Comparison of ENCODE assay signal across 7 mouse cellular contexts in the genomic region with DNA sequence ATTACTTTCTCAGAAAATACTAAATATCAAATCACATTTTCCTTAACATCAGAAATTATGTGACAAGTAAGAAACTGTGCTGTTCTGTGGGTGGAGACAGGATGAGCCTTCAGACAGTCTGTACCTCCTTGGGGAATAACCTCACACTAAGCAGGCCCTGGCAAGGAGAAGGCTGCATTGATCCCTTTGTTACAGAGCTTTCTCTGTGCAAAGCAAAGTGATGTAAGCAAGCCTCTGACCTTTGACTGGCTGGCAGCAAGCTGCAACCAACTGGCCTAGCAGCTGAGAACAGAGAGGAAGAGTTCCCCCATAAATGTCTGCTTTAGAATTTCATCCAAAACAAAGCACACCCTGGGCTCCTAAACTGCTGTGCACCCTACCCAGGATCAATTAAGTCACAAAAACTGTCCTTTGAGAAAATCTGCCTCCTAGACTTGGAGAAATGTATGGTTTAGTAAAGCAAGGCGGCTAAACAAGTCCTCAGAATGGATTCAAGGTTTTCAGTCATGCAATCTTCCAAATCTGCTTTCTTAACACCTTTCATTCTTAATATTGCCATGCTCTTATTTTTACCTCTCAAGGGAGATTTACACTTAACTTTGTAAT. TPM values are rescaled to one million over a fixed set of nuclear protein-coding genes. Genes with fewer than 3 reads are reported as not detected.
DNase-seq lines count a peak whose midpoint lies in the region; ATAC-seq and TF ChIP-seq lines count a peak whose summit lies in the region.

No protein-coding gene starts in this region.

- H3K9me3 ChIP-seq in neural tube, embryonic 15.5 days (replicated peaks) = no peaks in the 10 kb centered on the region
- no peaks in the 10 kb centered on the region for H3K9me3 ChIP-seq in forebrain, embryonic 13.5 days (replicated peaks)
- no peaks in the 10 kb centered on the region for H3K9me3 ChIP-seq in lung, postnatal 0 days (ENCODE audit: low read length)

- H3K27ac ChIP-seq in neural tube, embryonic 15.5 days (replicated peaks) = no peak overlapping the region
- no peak overlapping the region for H3K27ac ChIP-seq in forebrain, embryonic 13.5 days
- peak overlapping the region; percentile 42; the same call in 1 of the 2 replicates for H3K27ac ChIP-seq in small intestine, adult 2 months (ENCODE audit: insufficient read depth, low read depth, low read length)
- no peak overlapping the region for H3K27ac ChIP-seq in lung, postnatal 0 days (ENCODE audit: low read length)

- H3K9ac ChIP-seq in neural tube, embryonic 15.5 days (replicated peaks) = no peak overlapping the region
- H3K9ac ChIP-seq in forebrain, embryonic 13.5 days = no peak overlapping the region
- H3K9ac ChIP-seq in lung, postnatal 0 days (replicated peaks; ENCODE audit: low read depth) = no peak overlapping the region

- H3K4me2 ChIP-seq in neural tube, embryonic 15.5 days = no peak overlapping the region
- H3K4me2 ChIP-seq in forebrain, embryonic 13.5 days = no peak overlapping the region
- no peak overlapping the region for H3K4me2 ChIP-seq in lung, postnatal 0 days (replicated peaks; ENCODE audit: low read depth, low read length)

- no peaks in the 10 kb centered on the region for H3K36me3 ChIP-seq in neural tube, embryonic 15.5 days
- H3K36me3 ChIP-seq in forebrain, embryonic 13.5 days (ENCODE audit: poor library complexity, severe bottlenecking) = no peaks in the 10 kb centered on the region
- no peaks in the 10 kb centered on the region for H3K36me3 ChIP-seq in small intestine, adult 2 months (ENCODE audit: control insufficient read depth, insufficient read depth, low read length)
- no peaks in the 10 kb centered on the region for H3K36me3 ChIP-seq in lung, postnatal 0 days (ENCODE audit: insufficient read depth, low read length)

- H3K27me3 ChIP-seq in neural tube, embryonic 15.5 days (replicated peaks) = no peaks in the 10 kb centered on the region
- no peaks in the 10 kb centered on the region for H3K27me3 ChIP-seq in forebrain, embryonic 13.5 days
- no peaks in the 10 kb centered on the region for H3K27me3 ChIP-seq in small intestine, adult 2 months (ENCODE audit: control insufficient read depth, insufficient read depth, low read length)
- no peaks in the 10 kb centered on the region for H3K27me3 ChIP-seq in lung, postnatal 0 days (replicated peaks; ENCODE audit: insufficient read depth, low read length)

- WGBS in neural tube, embryonic 15.5 days = 67% methylated on average over 1 of the region's 1 CpGs
- WGBS in forebrain, embryonic 13.5 days = 40% methylated on average over 1 of the region's 1 CpGs
- WGBS in small intestine, adult 2 months = 85% methylated on average over 1 of the region's 1 CpGs
- WGBS in lung, postnatal 0 days = 92% methylated on average over 1 of the region's 1 CpGs

- no peak for TF ChIP-seq POLR2A in small intestine, adult 2 months (IDR thresholded peaks at IDR 0.05; ENCODE audit: low read depth, low read length)

- DNase-seq in neural tube, embryonic 10.5 days (ENCODE audit: extremely low spot score, low spot score) = peak; percentile 40
- peak; percentile 51 for DNase-seq in kidney, postnatal 14 days
- DNase-seq in lung, postnatal 0 days (ENCODE audit: low spot score) = no peak
- DNase-seq in testis, postnatal 14 days (ENCODE audit: low spot score) = no peak

- TF ChIP-seq CTCF in small intestine, adult 2 months (IDR thresholded peaks at IDR 0.05; ENCODE audit: extremely low read depth, insufficient read length, insufficient replicate concordance, low read depth, low read length) = no peak
- no peak for TF ChIP-seq CTCF in lung, postnatal 0 days (IDR thresholded peaks at IDR 0.05)

- H3K4me1 ChIP-seq in neural tube, embryonic 15.5 days = no peaks in the 10 kb centered on the region
- H3K4me1 ChIP-seq in forebrain, embryonic 13.5 days = no peaks in the 10 kb centered on the region
- peaks cover 12% of the 10 kb centered on the region; the same call in 1 of the 2 replicates for H3K4me1 ChIP-seq in small intestine, adult 2 months (ENCODE audit: control insufficient read depth, insufficient read depth, insufficient read length, low read length)
- H3K4me1 ChIP-seq in lung, postnatal 0 days (ENCODE audit: insufficient read depth, low read depth, low read length) = no peaks in the 10 kb centered on the region

- no peak for ATAC-seq in neural tube, embryonic 15.5 days (ENCODE audit: low FRiP score)
- ATAC-seq in forebrain, embryonic 13.5 days = peak; percentile 48; the same call in 1 of the 2 replicates
- ATAC-seq in lung, postnatal 0 days = no peak

- no peak overlapping the region for H3K4me3 ChIP-seq in neural tube, embryonic 15.5 days (replicated peaks)
- H3K4me3 ChIP-seq in forebrain, embryonic 13.5 days = no peak overlapping the region
- H3K4me3 ChIP-seq in small intestine, adult 2 months (ENCODE audit: low read depth, low read length) = no peak overlapping the region
- H3K4me3 ChIP-seq in lung, postnatal 0 days (ENCODE audit: low read depth, low read length) = no peak overlapping the region

- TF ChIP-seq EP300 in lung, postnatal 0 days (IDR thresholded peaks at IDR 0.05) = no peak

RNA-seq across cellular contexts. Expression of a gene that starts 46.3 kb away (rescaled TPM):
- polyA plus RNA-seq in neural tube, embryonic 15.5 days (2015; fragmentation: Nextera tagmentation; extraction: Ambion mirVana) = not detected in 2 replicates
- not detected in 2 replicates for polyA plus RNA-seq in forebrain, embryonic 13.5 days (2015; fragmentation: Nextera tagmentation; extraction: Ambion mirVana)
- not detected in 2 replicates for polyA plus RNA-seq in small intestine, adult 2 months (2012; rRNA removed)
- not detected in 2 replicates for polyA plus RNA-seq in lung, postnatal 0 days (2015; fragmentation: Nextera tagmentation; extraction: Ambion mirVana)

RNA-seq across cellular contexts. Expression of a gene that starts 56.6 kb away (rescaled TPM):
- polyA plus RNA-seq in neural tube, embryonic 15.5 days (2015; fragmentation: Nextera tagmentation; extraction: Ambion mirVana) = not detected in 2 replicates
- polyA plus RNA-seq in forebrain, embryonic 13.5 days (2015; fragmentation: Nextera tagmentation; extraction: Ambion mirVana) = not detected in 2 replicates
- polyA plus RNA-seq in small intestine, adult 2 months (2012; rRNA removed) = not detected in 2 replicates
- not detected in 2 replicates for polyA plus RNA-seq in lung, postnatal 0 days (2015; fragmentation: Nextera tagmentation; extraction: Ambion mirVana)

Comparison
In these comparisons a context has a peak if more than half of its experiments do, and no peak if none do; other contexts are left out.
1. DNase-seq: peak in neural tube, embryonic 10.5 days (single experiment) and kidney, postnatal 14 days (single experiment); none in lung, postnatal 0 days (single experiment) and testis, postnatal 14 days (single experiment).